Mouse (Mus musculus): ENCODE measurements around the gene Ppp1r12b.

GRCm38 (mm10) chr1:134764831-134765458, 190.8 kb downstream of the Ppp1r12b start:
- TF ChIP-seq CTCF (IDR thresholded peaks at IDR 0.05; ENCODE audit: low read depth) (no peak), EP300 (optimal IDR thresholded peaks at IDR 0.05) (no peak)
